Mouse (Mus musculus) cerebellum, postnatal 25 days (tissue): ENCODE measurements around the gene Elane.
A peak's percentile ranks its signal among the peaks of the same experiment; 100 is the strongest.

Experiments used
- DNase-seq, 2 experiments: peaks; one replicate each; pipeline ENCODE4 v3.0.0; 2021; ENCODE audit warnings: mixed read lengths in 2 of 2

The Elane gene

GRCm38 (mm10) chr10:79931797-79932196 is 45.8 kb downstream of the Elane start:
- no peak for DNase-seq

- DNase-seq: peak; percentile 63 to 73
These were observed 46.7 kb downstream of the Elane start for GRCm38 (mm10) chr10:79932736-79933135.

- peak; percentile 50 to 60 for DNase-seq
These were observed 47.2 kb downstream of the Elane start for GRCm38 (mm10) chr10:79933145-79933679.

- DNase-seq: peak in 1 of 2 experiments; percentile 30
These were observed 47.8 kb downstream of the Elane start for GRCm38 (mm10) chr10:79933861-79934260.

GRCm38 (mm10) chr10:79934272-79934721 is 48.2 kb downstream of the Elane start:
- DNase-seq: peak; percentile 69 to 80

GRCm38 (mm10) chr10:79934794-79935569 is 48.9 kb downstream of the Elane start:
- DNase-seq: no peak

GRCm38 (mm10) chr10:79936284-79936910 is 50.4 kb downstream of the Elane start:
- DNase-seq: no peak

- peak; percentile 75 to 82 for DNase-seq
These were observed 50.9 kb downstream of the Elane start for GRCm38 (mm10) chr10:79936911-79937441.
